Mouse (Mus musculus) common myeloid progenitor, adult 5-6 weeks (primary cell): ENCODE results near the gene Zbtb32. TPM values are rescaled to one million over a fixed set of nuclear protein-coding genes. Genes with fewer than 3 reads are reported as not detected.

Experiments
- ATAC-seq: replicated peaks from 2 replicates; pipeline ENCODE4 v1.8.0; 2016; ENCODE audit warnings: low read depth, mild to moderate bottlenecking, moderate TSS enrichment, inconsistent platforms; ENCODE audit not compliant: poor library complexity, severe bottlenecking
- total RNA-seq: library from RNA; stranded (forward); fragments of 200-1000, 187-1606 nt; gene quantifications from 2 replicates; pipeline ENCODE4 v1.2.3, GENCODE M21; 2017

The Zbtb32 gene
- total RNA-seq, 1 experiment from 2014 or later, result 0.32 TPM

DNA sequence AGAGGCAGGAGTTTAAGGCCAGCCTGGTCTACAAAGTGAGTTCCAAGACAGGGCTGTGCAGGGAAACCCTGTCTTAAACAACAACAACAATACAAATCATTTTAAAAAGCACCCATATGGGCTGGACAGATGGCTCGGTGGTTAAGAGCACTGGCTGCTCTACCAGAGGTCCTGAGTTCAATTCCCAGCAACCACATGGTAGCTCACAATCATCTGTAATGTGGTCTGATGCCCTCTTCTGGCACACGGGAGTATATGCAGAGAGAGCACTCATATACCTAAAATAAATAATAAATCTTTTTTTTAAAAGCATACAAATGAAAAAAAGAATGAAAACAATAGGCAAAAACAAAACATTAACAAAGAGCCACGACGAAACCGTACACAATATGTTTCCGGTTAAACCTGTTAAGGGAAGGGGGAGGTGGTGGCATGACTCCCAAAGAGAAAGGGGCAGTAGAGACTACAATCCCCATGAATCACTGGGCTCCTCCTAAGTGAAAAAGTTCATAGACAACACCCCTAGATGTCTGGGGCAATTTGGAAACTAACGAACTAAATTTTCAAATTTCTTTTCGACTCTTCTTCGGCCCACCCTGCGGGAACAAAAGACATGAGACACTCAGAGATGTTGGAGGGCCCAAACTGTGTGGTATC, 47.1 kb downstream of the Zbtb32 start:
- peak; percentile 64 for ATAC-seq

- no peak for ATAC-seq
Observed at GRCm38 (mm10) chr7:30550603-30551002, 48.1 kb downstream of the Zbtb32 start.

GRCm38 (mm10) chr7:30549880-30550279, 48.8 kb downstream of the Zbtb32 start:
- ATAC-seq, result no peak

GRCm38 (mm10) chr7:30544327-30544726, 54.4 kb downstream of the Zbtb32 start:
- ATAC-seq, result no peak

- no peak for ATAC-seq
Observed at GRCm38 (mm10) chr7:30540572-30540971, 58.1 kb downstream of the Zbtb32 start.

Other genes with a start within 250 kb of the Zbtb32 start
- gene Lrfn3, start 236.1 kb downstream of the Zbtb32 start, total RNA-seq, result not detected in 2 replicates
- 94.7 and 118 TPM in 2 replicates for gene Tyrobp, start 185.1 kb downstream of the Zbtb32 start, total RNA-seq
- 9.4 and 11.9 TPM in 2 replicates for gene Hcst, start 179.1 kb downstream of the Zbtb32 start, total RNA-seq
- gene Nfkbid, start 177.2 kb downstream of the Zbtb32 start, total RNA-seq, result 9.0 and 13.0 TPM in 2 replicates
- gene Aplp1, start 153.4 kb downstream of the Zbtb32 start, total RNA-seq, result not detected in 2 replicates
- not detected in 2 replicates for gene Kirrel2, start 141.2 kb downstream of the Zbtb32 start, total RNA-seq
- gene Nphs1, start 140.6 kb downstream of the Zbtb32 start, total RNA-seq, result 0.19 and 1.8 TPM in 2 replicates
- gene Prodh2, start 105.3 kb downstream of the Zbtb32 start, total RNA-seq, result not detected in 2 replicates
- gene Arhgap33, start 63.8 kb downstream of the Zbtb32 start, total RNA-seq, result 5.2 and 9.1 TPM in 2 replicates
- 3.2 and 4.2 TPM in 2 replicates for gene Hspb6, start 46.7 kb downstream of the Zbtb32 start, total RNA-seq
- gene Proser3, start 46.6 kb downstream of the Zbtb32 start, total RNA-seq, result 4.7 TPM in 2 replicates
- gene Lin37, start 39.1 kb downstream of the Zbtb32 start, total RNA-seq, result 20.8 and 21.2 TPM in 2 replicates
- 58.2 and 68.5 TPM in 2 replicates for gene U2af1l4, start 35.6 kb downstream of the Zbtb32 start, total RNA-seq
- gene Gm49396, start 35.6 kb downstream of the Zbtb32 start, total RNA-seq, result 3.7 and 5.4 TPM in 2 replicates
- 117 and 174 TPM in 2 replicates for gene Psenen, start 35.3 kb downstream of the Zbtb32 start, total RNA-seq
- 1.8 TPM in 1 of 2 replicates, not detected in the other for gene Igflr1, start 33.5 kb downstream of the Zbtb32 start, total RNA-seq
- 8.9 and 24.9 TPM in 2 replicates for gene Kmt2b, start 10.2 kb downstream of the Zbtb32 start, total RNA-seq
- gene Upk1a, start 13.9 kb upstream of the Zbtb32 start, total RNA-seq, result not detected in 2 replicates
- gene Cox6b1, start 27.2 kb upstream of the Zbtb32 start, total RNA-seq, result 396 and 504 TPM in 2 replicates
- gene Etv2, start 36.9 kb upstream of the Zbtb32 start, total RNA-seq, result not detected in 2 replicates
- 39.4 and 47.8 TPM in 2 replicates for gene Rbm42, start 51.4 kb upstream of the Zbtb32 start, total RNA-seq
- 17.2 and 27.1 TPM in 2 replicates for gene Haus5, start 66.1 kb upstream of the Zbtb32 start, total RNA-seq
- gene Pmis2, start 72.7 kb upstream of the Zbtb32 start, total RNA-seq, result not detected in 2 replicates
- not detected in 2 replicates for gene 2200002J24Rik, start 100.0 kb upstream of the Zbtb32 start, total RNA-seq
- 1.1 and 1.8 TPM in 2 replicates for gene Atp4a, start 113.3 kb upstream of the Zbtb32 start, total RNA-seq
- gene Tmem147, start 130.6 kb upstream of the Zbtb32 start, total RNA-seq, result 51.1 and 61.8 TPM in 2 replicates
- gene Gapdhs, start 144.8 kb upstream of the Zbtb32 start, total RNA-seq, result not detected in 2 replicates
- 0.78 TPM in 1 of 2 replicates, not detected in the other for gene Sbsn, start 152.6 kb upstream of the Zbtb32 start, total RNA-seq
- 4.2 TPM in 1 of 2 replicates, not detected in the other for gene Dmkn, start 164.8 kb upstream of the Zbtb32 start, total RNA-seq
- not detected in 2 replicates for gene Krtdap, start 189.0 kb upstream of the Zbtb32 start, total RNA-seq
- gene Ffar2, start 224.9 kb upstream of the Zbtb32 start, total RNA-seq, result 20.3 and 28.0 TPM in 2 replicates